In genomic region chr15:93276276-93276675, GRCm38 (mm10) we compare ENCODE assay signal across 8 mouse cellular contexts. TPM values are rescaled to one million over a fixed set of nuclear protein-coding genes. Genes with fewer than 3 reads are reported as not detected.
DNase-seq lines count a peak whose midpoint lies in the region; ATAC-seq lines count a peak whose summit lies in the region.

No protein-coding gene starts in this region.

- ATAC-seq in megakaryocyte, adult 5-6 weeks (ENCODE audit: poor library complexity, severe bottlenecking), result no peak
- ATAC-seq in heart, embryonic 14.5 days (ENCODE audit: insufficient number of reproducible peaks, insufficient read depth, low FRiP score, low read depth), result no peak
- no peak for ATAC-seq in midbrain, embryonic 14.5 days (ENCODE audit: low FRiP score, low TSS enrichment)
- no peak for ATAC-seq in inflammation-experienced regulatory T-cells, adult 6 months

- peak overlapping the region; percentile 68 for H3K9ac ChIP-seq in heart, embryonic 14.5 days (ENCODE audit: low read length)
- peak overlapping the region; percentile 59 for H3K9ac ChIP-seq in midbrain, embryonic 14.5 days (replicated peaks; ENCODE audit: low read length)

- H3K27me3 ChIP-seq in megakaryocyte, embryonic 14.5 days (replicated peaks), result no peaks in the 10 kb centered on the region
- no peaks in the 10 kb centered on the region for H3K27me3 ChIP-seq in heart, embryonic 14.5 days (ENCODE audit: control insufficient read depth, insufficient read depth, low read length)
- H3K27me3 ChIP-seq in limb, embryonic 10.5 days (ENCODE audit: low read depth, poor library complexity, severe bottlenecking), result no peaks in the 10 kb centered on the region
- H3K27me3 ChIP-seq in midbrain, embryonic 14.5 days (ENCODE audit: control insufficient read depth, insufficient read depth, low read length), result no peaks in the 10 kb centered on the region

- 3% methylated on average over 14 of the region's 14 CpGs for WGBS in heart, embryonic 14.5 days
- 7% methylated on average over 14 of the region's 14 CpGs for WGBS in limb, embryonic 10.5 days
- WGBS in midbrain, embryonic 14.5 days, result 5% methylated on average over 14 of the region's 14 CpGs

- H3K4me1 ChIP-seq in megakaryocyte, embryonic 14.5 days, result peaks cover 41% of the 10 kb centered on the region
- peaks cover 6 to 28% of the 10 kb centered on the region in 2 experiments; a peak in 3 of 4 replicates for H3K4me1 ChIP-seq in heart, embryonic 14.5 days (ENCODE audit: control insufficient read depth in 2 of 2, insufficient read depth in 2 of 2, low read length in 2 of 2)
- peaks cover 28% of the 10 kb centered on the region for H3K4me1 ChIP-seq in limb, embryonic 10.5 days
- H3K4me1 ChIP-seq in midbrain, embryonic 14.5 days (ENCODE audit: control insufficient read depth, insufficient read depth, low read length), result peaks cover 25% of the 10 kb centered on the region

- no peaks in the 10 kb centered on the region for H3K9me3 ChIP-seq in megakaryocyte, embryonic 14.5 days
- H3K9me3 ChIP-seq in heart, embryonic 14.5 days (ENCODE audit: control insufficient read depth, low read length), result no peaks in the 10 kb centered on the region
- no peaks in the 10 kb centered on the region for H3K9me3 ChIP-seq in limb, embryonic 10.5 days (replicated peaks)
- no peaks in the 10 kb centered on the region for H3K9me3 ChIP-seq in midbrain, embryonic 14.5 days (ENCODE audit: control insufficient read depth, low read length)

- intact Hi-C loops in gastrocnemius, postnatal 14 days (cut with DNase I; ENCODE audit: low total_unique reads), result no loop called here

- peaks cover 29% of the 10 kb centered on the region for H3K36me3 ChIP-seq in megakaryocyte, embryonic 14.5 days (replicated peaks; ENCODE audit: low read length)
- H3K36me3 ChIP-seq in heart, embryonic 14.5 days (ENCODE audit: control insufficient read depth, insufficient read depth, low read length), result peaks cover 10% of the 10 kb centered on the region
- H3K36me3 ChIP-seq in limb, embryonic 10.5 days, result peaks cover 15% of the 10 kb centered on the region
- H3K36me3 ChIP-seq in midbrain, embryonic 14.5 days (ENCODE audit: control insufficient read depth, insufficient read depth, low read length), result peaks cover 8% of the 10 kb centered on the region; the same call in 1 of the 2 replicates

- H3K4me2 ChIP-seq in heart, embryonic 14.5 days (ENCODE audit: low read length), result peak overlapping the region; percentile 84
- H3K4me2 ChIP-seq in midbrain, embryonic 14.5 days (ENCODE audit: low read length), result peak overlapping the region; percentile 92

- peak overlapping the region; percentile 98 for H3K4me3 ChIP-seq in megakaryocyte, embryonic 14.5 days (replicated peaks)
- H3K4me3 ChIP-seq in heart, embryonic 14.5 days (ENCODE audit: control insufficient read depth in 1 of 2, insufficient read depth in 1 of 2, low read depth in 1 of 2, low read length in 2 of 2), result peak overlapping the region; percentile 75 to 78
- peak overlapping the region; percentile 85 for H3K4me3 ChIP-seq in limb, embryonic 10.5 days
- peak overlapping the region; percentile 68 for H3K4me3 ChIP-seq in midbrain, embryonic 14.5 days (replicated peaks; ENCODE audit: low read depth, low read length)

- peak; percentile 19 to 24 for DNase-seq in cerebellum, postnatal 25 days
- DNase-seq in limb, embryonic 10.5 days (ENCODE audit: low spot score), result no peak
- peak; percentile 53 for DNase-seq in midbrain, embryonic 14.5 days
- DNase-seq in gastrocnemius, postnatal 14 days, result no peak

- H3K27ac ChIP-seq in heart, embryonic 14.5 days (replicated peaks in 1 of 2; ENCODE audit: control insufficient read depth in 1 of 2, insufficient read depth in 1 of 2, low read depth in 2 of 2, low read length in 2 of 2), result peak overlapping the region in 1 of 2 experiments; percentile 30; a peak in 2 of 4 replicates
- 0 out of 2 replicates have a peak overlapping the region, but pooled peaks have one; percentile 94 for H3K27ac ChIP-seq in limb, embryonic 10.5 days
- H3K27ac ChIP-seq in midbrain, embryonic 14.5 days (replicated peaks; ENCODE audit: low read depth, low read length), result no peak overlapping the region

RNA-seq across cellular contexts. Expression of gene Gxylt1, which starts 1.3 kb away (rescaled TPM):
- polyA plus RNA-seq in megakaryocyte, embryonic 14.5 days (2012; ENCODE audit: insufficient read depth, low replicate concordance), result 0.70 TPM in 1 of 2 replicates, not detected in the other
- total RNA-seq in megakaryocyte, adult 5-6 weeks (2015), result 25.5 and 26.4 TPM in 2 replicates
- total RNA-seq in megakaryocyte, adult 5-6 weeks (2017), result 38.9 and 50.1 TPM in 2 replicates
- 8.7 and 9.5 TPM in 2 replicates for polyA plus RNA-seq in heart, embryonic 14.5 days (2014; fragmentation: Nextera tagmentation; extraction: Ambion mirVana)
- polyA plus RNA-seq in limb, embryonic 10.5 days (2016; fragmentation: Nextera tagmentation; extraction: Ambion mirVana), result 15.6 and 21.7 TPM in 2 replicates
- polyA plus RNA-seq in midbrain, embryonic 14.5 days (2014; fragmentation: Nextera tagmentation; extraction: Ambion mirVana), result 5.0 and 7.3 TPM in 2 replicates
- 1 to 10 TPM; 6.8 to 7.2 (median 7.0) TPM for polyA plus RNA-seq in inflammation-experienced regulatory T-cells, adult 6 months (2017; shearing (Covaris generic))
- total RNA-seq in gastrocnemius, postnatal 14 days (2021), result 1 to 10 TPM; 5.9 to 6.8 TPM

Comparison
In these comparisons a context has a peak if more than half of its experiments do, and no peak if none do; other contexts are left out.
1. DNase-seq: peak in cerebellum, postnatal 25 days (2 of 2) and midbrain, embryonic 14.5 days (single experiment); none in limb, embryonic 10.5 days (single experiment) and gastrocnemius, postnatal 14 days (single experiment).
2. Peak in every context shown above with its lines, with median percentiles within 50 percentile points of each other: H3K4me3 ChIP-seq.